Mouse (Mus musculus) forebrain, postnatal 0 days (tissue): ENCODE data around the gene Il10rb. TPM values are rescaled to one million over a fixed set of nuclear protein-coding genes. Genes with fewer than 3 reads are reported as not detected.

Experiments used
- ATAC-seq: fragments of 200-750 bp; cut with Nextera tagmentation; 2 replicates; pipeline ENCODE4 v1.8.0; 2017; ENCODE audit warnings: mild to moderate bottlenecking, moderate library complexity
- DNase-seq: peaks from one replicate; pipeline ENCODE4 v3.0.0-alpha.2; 2015
- H3K27ac ChIP-seq: fragments of 300-500 bp; sonication (generic); 2 replicates; pipeline ENCODE4 v1.5.1; 2014; ENCODE audit warnings: low read depth, mild to moderate bottlenecking, antibody characterized with exemption, low read length, moderate library complexity, mixed read lengths
- H3K27me3 ChIP-seq: fragments of 300-500 bp; sonication (generic); 2 replicates; pipeline ENCODE4 v1.6.1; 2014; ENCODE audit warnings: mild to moderate bottlenecking, low read length, mixed read lengths; ENCODE audit not compliant: insufficient read depth
- H3K36me3 ChIP-seq: fragments of 300-500 bp; sonication (generic); 2 replicates; pipeline ENCODE4 v1.6.1; 2014; ENCODE audit warnings: mild to moderate bottlenecking, moderate library complexity; ENCODE audit not compliant: insufficient read depth
- H3K4me1 ChIP-seq: fragments of 300-500 bp; sonication (generic); 2 replicates; pipeline ENCODE4 v1.6.1; 2014; ENCODE audit warnings: antibody characterized with exemption; ENCODE audit not compliant: insufficient read depth
- H3K4me2 ChIP-seq: fragments of 300-500 bp; sonication (generic); 2 replicates; pipeline ENCODE4 v1.6.1; 2014; ENCODE audit warnings: low read depth, mild to moderate bottlenecking, moderate library complexity
- H3K4me3 ChIP-seq: fragments of 300-500 bp; sonication (generic); 2 replicates; pipeline ENCODE4 v1.5.1; 2014; ENCODE audit warnings: low read depth, low read length, mixed read lengths
- H3K9ac ChIP-seq: fragments of 300-500 bp; sonication (generic); 2 replicates; pipeline ENCODE4 v1.6.1; 2014; ENCODE audit warnings: mild to moderate bottlenecking
- H3K9me3 ChIP-seq: fragments of 300-500 bp; sonication (generic); 2 replicates; pipeline ENCODE4 v1.6.1; 2016; ENCODE audit warnings: low read length
- CTCF ChIP-seq: sonication (generic); IDR thresholded peaks from 2 replicates; pipeline ENCODE4 v1.5.1; 2016; ENCODE audit warnings: antibody characterized with exemption, control low read depth, low read depth
- WGBS: fragments of 180-500 bp; shearing (Covaris S2); extraction: QIAGEN DNeasy Blood & Tissue Kit; methylation state at CpG from one replicate; pipeline ENCODE4 v1.1.7; 2014; 5-methylcytosine and 5-hydroxymethylcytosine counted together
- polyA plus RNA-seq: library from polyadenylated mRNA; unstranded; fragments of >200 nt; fragmentation: Nextera tagmentation; extraction: Ambion mirVana; gene quantifications from 2 replicates; pipeline ENCODE4 v1.2.1, GENCODE M21; 2015
- total RNA-seq: library from RNA; depleted of rRNA; stranded (reverse); fragments of >200 nt; gene quantifications from 2 replicates; pipeline ENCODE4 v1.2.3, GENCODE M21; 2014

Gene Il10rb
- total and polyA plus RNA-seq, 2 experiments from 2014 or later = 7.9 to 9.2 TPM

GRCm38 (mm10) chr16:91442446-91442845 is 36.5 kb downstream of the Il10rb start:
- Histone ChIP-seq H3K27ac (no peak overlapping the region), H3K4me1 (no peaks in the 10 kb centered on the region), H3K4me2 (no peak overlapping the region), H3K4me3 (no peak overlapping the region), H3K36me3 (no peaks in the 10 kb centered on the region), H3K27me3 (no peaks in the 10 kb centered on the region), H3K9ac (no peak overlapping the region), H3K9me3 (no peaks in the 10 kb centered on the region)
- no peak for DNase-seq
- ATAC-seq = no peak
- 61% methylated on average over 4 of the region's 4 CpGs for WGBS
- no peak for TF ChIP-seq CTCF

DNA sequence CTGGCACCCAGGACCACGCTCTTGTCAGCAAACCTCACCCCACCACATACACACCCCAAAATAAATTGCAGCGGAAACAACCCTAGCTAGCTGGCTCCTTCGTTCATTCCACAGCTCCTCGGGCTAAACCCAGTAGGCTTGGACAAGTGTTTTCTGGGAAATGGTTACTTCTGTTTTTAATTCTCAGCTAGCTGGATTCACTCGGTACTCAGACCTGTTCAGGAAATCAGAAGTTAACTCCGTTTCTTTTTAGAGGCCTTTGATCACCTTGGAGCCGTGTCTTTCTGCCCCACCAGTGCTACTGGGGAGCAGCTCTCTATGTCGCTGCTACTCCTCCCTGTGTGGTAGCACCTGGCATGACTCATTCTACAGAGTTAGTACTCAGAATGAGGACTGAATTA is 37.2 kb downstream of the Il10rb start:
- 77% methylated on average over 8 of the region's 8 CpGs for WGBS
- DNase-seq = no peak
- Histone ChIP-seq H3K27me3 (no peaks in the 10 kb centered on the region), H3K36me3 (no peaks in the 10 kb centered on the region), H3K9me3 (no peaks in the 10 kb centered on the region), H3K4me3 (no peak overlapping the region), H3K4me2 (no peak overlapping the region), H3K9ac (no peak overlapping the region), H3K4me1 (no peaks in the 10 kb centered on the region), H3K27ac (no peak overlapping the region)
- TF ChIP-seq CTCF = no peak
- no peak for ATAC-seq

DNA sequence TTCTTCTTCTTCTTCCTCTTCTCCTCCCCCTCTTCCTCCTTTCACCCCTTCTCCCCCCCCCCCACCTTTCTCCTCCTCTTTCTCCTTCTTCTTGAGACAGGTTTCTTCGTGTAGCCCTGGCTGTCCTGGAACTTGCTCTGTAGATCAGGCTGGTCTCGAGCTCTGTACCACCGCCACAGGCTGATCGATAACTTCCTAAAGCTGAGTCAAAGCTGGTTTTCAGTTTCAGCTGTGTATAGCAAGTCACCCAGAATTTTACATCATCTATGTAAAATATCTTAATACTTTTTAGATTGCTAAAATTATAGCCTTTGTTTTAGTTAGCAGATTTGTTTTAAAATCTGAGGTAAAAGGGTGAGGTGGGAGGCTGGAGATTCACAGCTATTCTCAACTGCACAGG is 38.9 kb downstream of the Il10rb start:
- Histone ChIP-seq H3K4me1 (no peaks in the 10 kb centered on the region), H3K4me3 (no peak overlapping the region), H3K27ac (no peak overlapping the region), H3K36me3 (no peaks in the 10 kb centered on the region), H3K27me3 (no peaks in the 10 kb centered on the region), H3K9ac (no peak overlapping the region), H3K4me2 (no peak overlapping the region), H3K9me3 (no peaks in the 10 kb centered on the region)
- no peak for TF ChIP-seq CTCF
- 85% methylated on average over 4 of the region's 4 CpGs for WGBS
- ATAC-seq (no peak), DNase-seq (no peak)

DNA sequence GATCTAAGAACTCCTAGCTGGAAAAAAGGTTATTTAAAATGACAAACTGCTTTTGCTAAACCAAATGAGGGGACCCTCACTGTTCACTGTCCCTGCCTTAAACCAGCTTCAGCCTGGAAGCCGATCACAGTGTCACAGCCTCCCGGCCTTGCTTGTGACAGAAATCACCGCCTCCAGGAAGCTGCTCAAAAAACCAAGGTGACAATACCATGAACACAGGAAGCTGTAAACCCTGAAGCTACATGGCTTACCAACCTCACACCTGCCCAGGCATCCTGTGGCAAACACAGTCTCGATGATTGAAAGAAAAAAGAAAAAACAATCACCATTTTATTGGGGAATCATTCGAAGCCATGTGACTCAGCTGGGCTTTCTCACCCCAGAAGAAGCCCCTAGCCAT is 39.6 kb downstream of the Il10rb start:
- TF ChIP-seq CTCF = no peak
- H3K27me3 ChIP-seq = no peaks in the 10 kb centered on the region
- DNase-seq (no peak), ATAC-seq (no peak)
- H3K4me1 ChIP-seq = no peaks in the 10 kb centered on the region
- H3K36me3 ChIP-seq = no peaks in the 10 kb centered on the region
- no peak overlapping the region for H3K4me3 ChIP-seq
- H3K9me3 ChIP-seq = no peaks in the 10 kb centered on the region
- no peak overlapping the region for H3K9ac ChIP-seq
- no peak overlapping the region for H3K27ac ChIP-seq
- H3K4me2 ChIP-seq = no peak overlapping the region
- 84% methylated on average over 5 of the region's 5 CpGs for WGBS

DNA sequence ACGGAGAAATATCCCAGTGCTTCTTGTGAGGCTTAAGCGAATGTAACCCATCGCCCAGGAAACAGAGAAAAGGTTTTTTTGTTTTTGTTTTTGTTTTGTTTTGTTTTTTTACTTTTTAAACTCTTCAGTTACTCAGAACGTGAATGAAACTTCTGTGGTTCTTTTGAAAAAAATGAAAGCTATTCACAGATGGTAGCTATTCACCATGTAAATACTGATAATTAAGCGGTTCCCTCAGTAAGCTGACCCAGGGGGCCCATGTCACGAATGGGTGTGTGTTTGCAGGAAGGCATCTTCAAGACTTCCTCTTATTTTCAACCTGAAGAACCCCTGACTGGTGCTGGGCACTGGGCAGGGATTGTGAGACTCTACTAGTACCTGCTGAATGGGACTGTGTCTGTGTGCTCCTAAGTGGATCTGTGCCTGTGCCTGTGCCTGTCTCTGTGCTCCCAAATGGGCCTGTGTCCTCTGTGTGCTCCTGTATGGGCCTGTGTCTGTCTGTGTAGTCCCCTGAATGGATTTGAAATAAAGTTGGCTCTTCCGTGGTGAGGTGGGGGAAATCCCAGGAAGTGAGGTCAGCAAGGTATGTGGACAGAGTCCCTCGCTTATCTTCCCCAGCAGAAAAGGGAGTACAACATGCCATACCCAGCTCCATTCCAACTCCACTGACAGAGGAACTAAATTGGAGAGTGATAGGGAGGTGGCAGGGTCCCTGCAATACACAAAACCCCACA is 41.0 kb downstream of the Il10rb start:
- H3K27me3 ChIP-seq = no peaks in the 10 kb centered on the region
- WGBS = 61% methylated on average over 8 of the region's 8 CpGs
- no peaks in the 10 kb centered on the region for H3K9me3 ChIP-seq
- no peak overlapping the region for H3K9ac ChIP-seq
- H3K36me3 ChIP-seq = no peaks in the 10 kb centered on the region
- no peak overlapping the region for H3K4me2 ChIP-seq
- ATAC-seq (no peak), DNase-seq (no peak)
- no peak for TF ChIP-seq CTCF
- no peaks in the 10 kb centered on the region for H3K4me1 ChIP-seq
- no peak overlapping the region for H3K4me3 ChIP-seq
- no peak overlapping the region for H3K27ac ChIP-seq

- 75% methylated on average over 6 of the region's 6 CpGs for WGBS
- Histone ChIP-seq H3K9me3 (no peaks in the 10 kb centered on the region), H3K36me3 (no peaks in the 10 kb centered on the region), H3K27me3 (no peaks in the 10 kb centered on the region), H3K9ac (no peak overlapping the region), H3K4me3 (no peak overlapping the region), H3K27ac (no peak overlapping the region), H3K4me1 (no peaks in the 10 kb centered on the region), H3K4me2 (no peak overlapping the region)
- TF ChIP-seq CTCF = no peak
- ATAC-seq (no peak), DNase-seq (no peak)
Measured at GRCm38 (mm10) chr16:91447512-91447900, 41.5 kb downstream of the Il10rb start.

DNA sequence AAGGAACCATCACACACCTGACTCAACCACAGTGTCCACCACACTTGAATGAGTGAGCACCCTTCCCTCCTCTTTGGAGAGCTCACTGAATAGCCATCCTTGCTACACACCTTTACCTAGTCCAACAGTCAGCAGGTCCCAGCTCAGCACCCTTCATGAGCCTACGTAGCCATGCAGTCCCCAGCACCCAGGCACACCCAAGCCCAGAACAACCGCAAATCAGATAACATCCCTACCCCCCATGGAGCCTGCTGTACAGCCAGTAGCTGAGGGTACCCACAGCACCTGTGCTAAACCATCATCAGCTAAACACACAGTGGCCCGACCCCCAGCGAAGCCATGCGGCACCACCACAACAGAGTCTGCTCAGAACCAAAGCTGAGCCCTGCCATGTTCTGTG is 42.1 kb downstream of the Il10rb start:
- WGBS = 96% methylated on average over 5 of the region's 5 CpGs
- no peak for TF ChIP-seq CTCF
- no peaks in the 10 kb centered on the region for H3K4me1 ChIP-seq
- no peaks in the 10 kb centered on the region for H3K9me3 ChIP-seq
- no peak overlapping the region for H3K4me3 ChIP-seq
- no peak overlapping the region for H3K9ac ChIP-seq
- no peak overlapping the region for H3K27ac ChIP-seq
- ATAC-seq = no peak
- no peaks in the 10 kb centered on the region for H3K27me3 ChIP-seq
- no peaks in the 10 kb centered on the region for H3K36me3 ChIP-seq
- H3K4me2 ChIP-seq = no peak overlapping the region
- DNase-seq = no peak
